Mouse (Mus musculus) lung, postnatal 36 days (tissue): Measurements from ENCODE around the gene Atxn3.
"Not testable (repeated sequence)": the region's sequence is repeated elsewhere in the genome, so short reads cannot be mapped to it uniquely, and the experiment has no call there.

Source experiments
- DNase-seq: peaks from one replicate; pipeline ENCODE4 v3.0.0; 2022; ENCODE audit warnings: mixed read lengths

The Atxn3 gene

DNA sequence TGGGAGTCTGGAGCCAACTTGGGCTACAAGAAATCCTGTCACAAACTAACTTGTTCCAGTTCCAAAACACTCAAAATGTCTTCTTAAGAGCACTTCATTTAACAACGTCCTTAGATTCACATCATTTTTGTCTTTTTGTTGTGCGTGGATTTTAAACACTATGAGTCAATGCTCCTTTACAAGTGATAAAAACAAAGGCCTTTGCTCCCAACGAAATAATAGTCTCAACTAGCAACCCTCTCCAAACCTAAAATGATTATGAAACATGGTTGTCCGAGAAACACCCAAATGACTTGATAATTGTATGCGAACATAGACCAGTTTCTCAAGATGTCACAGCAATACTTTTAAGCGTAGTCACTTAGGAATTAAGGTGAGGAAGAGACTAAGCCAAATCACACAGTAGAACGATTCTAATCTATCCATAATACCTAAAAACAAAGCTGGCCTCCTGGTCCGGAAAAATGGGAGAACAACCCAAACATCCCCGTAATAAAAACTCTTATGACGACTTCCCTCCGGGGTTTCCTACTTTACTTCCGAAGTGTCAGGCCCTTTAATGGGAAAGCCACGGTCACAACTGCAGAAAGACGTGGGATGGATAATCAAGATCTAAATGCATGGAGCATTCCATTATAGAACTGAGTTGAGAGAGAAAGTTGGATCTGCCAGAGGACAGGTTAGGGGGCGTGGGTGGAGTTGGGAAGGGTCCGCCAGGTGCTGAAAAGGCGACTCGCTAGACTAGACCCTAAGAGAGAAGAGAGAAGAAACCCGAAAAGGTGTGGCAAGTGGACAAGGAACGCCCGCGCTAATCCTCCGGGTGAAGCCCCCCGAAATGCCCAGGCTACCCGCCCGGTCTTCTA, 736 bp downstream of the Atxn3 start:
- DNase-seq = peak; percentile 59

GRCm38 (mm10) chr12:101955821-101956220, 2.2 kb downstream of the Atxn3 start:
- not testable (repeated sequence) for DNase-seq

DNA sequence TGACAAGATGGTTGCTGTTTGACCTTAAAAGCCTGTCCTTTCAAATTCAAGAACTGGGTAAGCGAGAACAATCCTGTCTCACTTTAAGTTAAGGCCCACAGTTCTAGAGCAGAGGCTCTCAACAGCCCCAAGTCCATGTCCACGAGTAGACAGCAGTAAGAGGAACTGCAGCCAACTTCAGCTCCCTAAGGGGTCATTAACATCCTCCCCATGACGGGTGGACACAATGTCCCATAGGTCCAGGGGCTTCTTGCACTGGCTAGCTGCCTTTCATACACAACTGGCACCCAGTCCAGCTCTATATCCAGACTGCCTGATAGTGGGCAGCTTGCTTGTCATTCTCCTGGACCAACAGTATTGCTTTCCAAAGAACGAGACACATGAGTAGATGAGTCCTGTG, 9.2 kb downstream of the Atxn3 start:
- DNase-seq = no peak

GRCm38 (mm10) chr12:101947986-101948385, 10.1 kb downstream of the Atxn3 start:
- DNase-seq = no peak

DNA sequence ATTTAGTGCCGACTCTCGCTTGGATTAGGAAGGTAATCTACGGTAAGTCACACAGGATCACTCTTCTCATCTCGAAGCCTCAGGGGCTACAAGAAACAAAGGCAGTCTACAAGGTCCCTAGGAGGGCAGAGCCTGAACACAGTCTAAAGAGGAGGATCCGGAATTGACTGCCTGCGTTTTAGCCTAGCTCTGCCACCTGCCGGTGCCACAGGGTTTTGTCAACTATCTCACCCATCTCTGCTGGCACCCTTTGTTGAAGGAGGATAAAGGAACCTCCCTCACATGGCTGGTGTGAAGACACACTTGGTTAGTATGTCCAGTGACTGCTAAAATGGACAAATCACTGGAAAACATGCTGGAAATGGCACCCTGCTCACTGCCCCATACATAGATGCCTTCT, 20.5 kb downstream of the Atxn3 start:
- no peak for DNase-seq

- DNase-seq = peak; percentile 14
Observed at GRCm38 (mm10) chr12:101935223-101935622, 22.8 kb downstream of the Atxn3 start.

GRCm38 (mm10) chr12:101928423-101928822, 29.6 kb downstream of the Atxn3 start:
- DNase-seq = no peak

GRCm38 (mm10) chr12:101922313-101922712, 35.7 kb downstream of the Atxn3 start:
- DNase-seq = no peak

DNA sequence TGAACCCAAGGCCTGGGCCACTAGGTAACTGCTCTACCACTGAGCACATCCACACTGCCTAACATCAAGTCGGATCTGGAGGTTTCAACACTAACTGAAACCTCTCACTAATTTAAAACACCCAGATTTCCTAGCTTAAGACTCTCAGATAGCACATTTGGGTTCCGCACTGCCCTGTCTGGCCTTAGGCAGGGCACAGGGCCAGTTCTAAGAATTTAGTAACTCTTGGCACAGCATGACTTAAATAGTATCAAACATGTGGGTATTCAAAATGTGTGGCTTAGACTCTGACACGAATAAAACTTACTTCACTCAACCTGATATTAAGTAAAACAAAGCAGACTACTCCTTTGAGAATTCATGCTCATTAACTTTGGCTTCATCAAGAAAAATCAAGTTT, 38.2 kb downstream of the Atxn3 start:
- no peak for DNase-seq

DNA sequence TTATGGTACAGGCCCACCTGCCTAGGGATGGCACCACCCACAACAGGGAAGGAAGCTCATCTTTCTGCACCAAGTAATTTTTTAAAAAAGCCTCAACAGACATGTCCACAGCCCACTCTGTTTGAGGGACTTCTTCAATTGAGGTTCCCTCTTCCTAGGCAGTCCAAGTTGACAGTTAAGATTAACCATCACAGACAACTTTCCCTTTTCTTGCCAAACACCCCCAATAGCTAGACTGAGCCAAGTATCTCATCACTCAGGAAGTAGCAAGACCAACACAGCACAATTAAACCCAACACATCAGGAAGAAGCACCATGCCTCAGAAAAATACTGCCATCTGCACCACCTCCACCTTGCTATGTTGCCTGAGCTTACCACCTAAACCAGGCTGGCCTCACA, 40.9 kb downstream of the Atxn3 start:
- no peak for DNase-seq

GRCm38 (mm10) chr12:101912626-101913490, 45.2 kb downstream of the Atxn3 start, which contains the start of gene Trip11:
Gene Trip11 (minus strand): TSS chr12:101913267.
- DNase-seq = peak; percentile 95

- DNase-seq = no peak
Observed at GRCm38 (mm10) chr12:101911346-101911745, 46.7 kb downstream of the Atxn3 start.

- DNase-seq = no peak
Observed at GRCm38 (mm10) chr12:101910360-101910759, 47.7 kb downstream of the Atxn3 start.

GRCm38 (mm10) chr12:101905817-101906216, 52.2 kb downstream of the Atxn3 start:
- DNase-seq = peak; percentile 15

DNA sequence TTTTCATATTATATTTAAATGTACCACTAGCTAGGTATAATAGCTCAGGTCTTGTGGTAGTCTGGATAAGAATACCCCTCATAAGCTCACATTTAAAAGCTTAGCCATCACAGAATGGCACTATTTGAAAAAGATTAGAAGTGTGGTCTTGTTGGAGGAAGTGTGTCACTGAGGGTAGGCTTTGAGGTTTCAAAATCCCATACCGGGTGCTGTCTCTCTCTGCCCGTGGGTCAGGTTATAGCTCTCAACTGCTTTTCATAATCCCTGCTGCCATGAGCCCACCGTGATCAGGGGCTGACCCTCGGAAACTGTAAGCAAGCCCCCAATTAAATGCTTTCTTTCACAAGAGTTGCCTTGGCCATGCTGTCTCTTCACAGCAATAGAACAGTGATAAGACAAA, 53.1 kb downstream of the Atxn3 start:
- DNase-seq = no peak

DNA sequence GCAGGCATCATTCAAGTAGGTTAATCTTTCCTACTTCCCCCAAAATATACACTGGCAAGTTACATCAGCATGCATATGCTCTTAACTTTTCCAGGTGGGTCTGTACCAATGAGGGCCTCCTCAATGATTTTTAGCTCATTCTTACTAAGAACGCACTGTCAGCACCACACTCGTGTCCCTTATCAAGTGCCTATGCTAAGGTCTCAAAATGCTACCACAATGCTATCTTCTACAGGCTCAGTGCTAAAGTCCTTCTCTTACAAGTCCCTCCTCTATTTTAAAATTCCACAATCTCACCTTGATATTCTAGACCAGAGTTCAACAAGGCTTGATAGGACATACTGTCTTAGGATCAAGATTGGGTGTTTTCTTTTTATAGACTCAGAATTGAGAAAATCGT, 53.9 kb downstream of the Atxn3 start:
- no peak for DNase-seq

GRCm38 (mm10) chr12:101899671-101900245, 58.3 kb downstream of the Atxn3 start:
- no peak for DNase-seq

DNA sequence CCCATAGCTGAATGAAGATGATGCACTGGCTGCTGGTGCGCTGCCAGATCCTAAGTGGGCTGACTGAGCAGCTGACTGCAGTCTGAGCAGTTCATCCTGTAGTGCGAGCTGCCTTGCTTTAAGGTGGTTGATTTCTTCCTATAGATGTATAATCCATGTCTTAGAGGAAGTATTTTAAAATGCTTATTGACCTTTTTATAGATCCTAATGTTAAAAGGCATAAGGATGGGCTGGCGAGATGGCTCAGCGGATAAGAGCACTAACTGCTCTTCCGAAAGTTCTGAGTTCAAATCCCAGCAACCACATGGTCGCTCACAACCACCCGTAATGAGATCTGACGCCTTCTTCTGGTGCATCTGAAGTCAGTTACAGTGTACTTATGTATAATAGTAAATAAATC, 59.1 kb downstream of the Atxn3 start:
- no peak for DNase-seq

DNA sequence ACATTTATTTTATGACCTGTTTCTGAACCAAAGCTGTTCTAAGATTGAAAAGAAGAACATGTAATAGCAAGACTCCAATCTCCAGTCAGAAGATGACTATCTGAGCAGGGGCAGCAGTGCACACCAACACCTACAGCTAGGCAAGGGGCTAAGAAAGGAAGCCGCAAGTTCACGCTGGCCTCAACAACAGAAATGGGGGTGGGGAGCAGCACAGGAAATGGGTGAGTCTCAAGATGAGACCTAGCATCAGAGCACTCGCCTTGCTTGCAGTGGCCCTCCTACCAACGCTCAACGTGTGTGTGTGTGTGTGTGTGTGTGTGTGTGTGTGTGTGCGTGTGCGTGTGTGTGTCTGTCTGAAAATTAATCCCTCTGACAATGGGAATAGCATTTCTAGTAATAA, 60.9 kb downstream of the Atxn3 start:
- peak; percentile 20 for DNase-seq

GRCm38 (mm10) chr12:101893296-101893695, 64.8 kb downstream of the Atxn3 start:
- no peak for DNase-seq

DNA sequence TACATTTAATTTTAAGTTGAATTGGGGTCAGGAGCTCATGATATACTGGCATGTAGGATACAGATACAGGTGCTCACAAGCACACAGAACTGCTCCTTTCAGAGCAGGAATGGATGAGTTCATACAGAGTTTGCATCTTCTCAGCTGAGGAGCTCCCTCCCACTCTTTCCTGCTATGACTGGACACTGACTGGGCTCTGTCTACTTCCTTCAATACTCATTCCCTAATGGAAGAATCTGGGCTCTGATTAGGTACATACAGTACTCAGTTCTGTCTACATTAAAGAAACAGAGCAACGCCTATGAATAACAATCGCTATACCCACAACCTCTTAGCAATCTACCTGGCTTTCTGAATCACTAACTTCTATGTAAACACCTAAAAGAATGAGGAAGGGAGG, 65.2 kb downstream of the Atxn3 start:
- no peak for DNase-seq

DNA sequence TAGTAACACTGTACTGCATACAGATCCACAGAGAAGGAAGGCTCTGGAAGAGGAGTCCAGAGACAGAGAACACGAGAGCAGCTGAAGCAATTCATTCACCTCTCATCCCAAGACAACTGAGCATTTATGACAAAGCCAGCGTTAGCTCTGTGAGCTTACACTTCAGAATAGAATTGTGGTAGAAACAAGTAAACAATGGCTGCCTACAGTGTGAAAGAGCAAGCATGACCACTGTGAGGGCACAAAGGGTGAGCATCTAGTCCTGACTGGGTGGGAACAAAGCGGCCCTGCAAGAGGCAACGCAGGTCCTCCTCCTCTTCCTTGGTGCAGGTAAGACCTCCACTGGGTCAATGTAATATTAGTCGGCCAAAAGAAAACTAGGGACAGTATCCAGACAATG, 67.0 kb downstream of the Atxn3 start:
- DNase-seq = no peak

DNA sequence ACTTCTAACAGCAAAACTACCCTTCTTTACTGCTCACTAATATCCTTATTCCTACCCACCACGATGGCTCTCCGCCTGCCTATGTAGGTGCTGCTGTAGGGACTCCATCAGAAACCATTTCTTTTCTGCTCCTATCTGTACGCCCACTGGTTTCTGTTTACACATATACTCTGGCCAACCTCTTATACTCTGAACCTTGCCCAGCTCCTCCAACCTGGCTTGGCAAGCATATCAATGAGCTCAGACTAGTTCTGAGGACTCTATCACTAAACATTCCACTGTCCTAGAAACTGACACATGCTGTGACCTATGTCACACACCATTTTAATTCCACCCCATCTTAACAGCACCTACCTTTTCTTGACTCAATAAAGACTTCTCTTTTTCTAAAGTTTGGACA, 68.7 kb downstream of the Atxn3 start:
- peak; percentile 44 for DNase-seq

GRCm38 (mm10) chr12:101888312-101888711, 69.7 kb downstream of the Atxn3 start:
- no peak for DNase-seq
